Mouse (Mus musculus) forelimb bud, embryonic 11.5 days (tissue): ENCODE results near the gene Esyt2.
A peak's percentile ranks its signal among the peaks of the same experiment; 100 is the strongest.
"Not testable (repeated sequence)": the region's sequence is repeated elsewhere in the genome, so short reads cannot be mapped to it uniquely, and the experiment has no call there.

Experiments
- DNase-seq: peaks from one replicate; pipeline ENCODE4 v3.0.0-alpha.2; 2012; ENCODE audit warnings: low read depth, low spot score

The Esyt2 gene

DNA sequence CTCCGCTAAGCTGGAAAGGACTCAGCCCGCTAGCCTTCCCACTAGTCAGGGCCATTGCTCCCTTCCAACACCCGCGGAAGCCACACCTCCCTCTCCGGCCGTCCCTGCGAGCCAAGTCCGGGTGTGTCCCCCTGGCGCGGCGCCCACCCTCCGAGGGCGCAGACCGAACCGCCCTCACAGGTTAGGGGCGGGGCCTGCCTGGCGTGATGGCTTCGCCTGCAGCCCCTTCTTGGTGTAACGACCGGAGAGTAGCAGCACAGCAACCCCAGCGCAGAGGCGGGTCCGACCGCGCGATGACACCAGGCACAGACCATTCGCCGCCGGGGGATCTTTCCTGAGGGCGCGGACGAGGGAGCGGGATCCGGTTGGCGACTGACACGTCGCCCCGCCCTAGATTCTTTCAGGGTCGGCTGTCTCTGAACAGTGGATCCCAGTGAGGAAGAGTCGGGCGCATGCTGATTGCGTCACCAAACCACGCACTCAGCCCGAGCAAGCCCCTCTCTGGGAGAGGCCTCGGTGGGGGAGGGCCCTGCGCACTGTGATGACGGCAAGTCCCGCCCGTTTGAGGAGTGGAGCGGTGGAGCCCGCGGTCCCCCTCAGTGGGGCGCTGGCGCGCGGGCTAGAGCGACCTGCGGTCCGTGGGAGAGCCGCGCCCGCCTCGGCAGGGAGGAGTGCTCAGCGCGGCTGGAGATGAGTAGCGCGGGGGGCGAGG is at the start of gene Esyt2:
Gene Esyt2 (plus strand): TSS at position 544 of the 712 bp plus-strand sequence.
- peak; percentile 97 for DNase-seq

DNA sequence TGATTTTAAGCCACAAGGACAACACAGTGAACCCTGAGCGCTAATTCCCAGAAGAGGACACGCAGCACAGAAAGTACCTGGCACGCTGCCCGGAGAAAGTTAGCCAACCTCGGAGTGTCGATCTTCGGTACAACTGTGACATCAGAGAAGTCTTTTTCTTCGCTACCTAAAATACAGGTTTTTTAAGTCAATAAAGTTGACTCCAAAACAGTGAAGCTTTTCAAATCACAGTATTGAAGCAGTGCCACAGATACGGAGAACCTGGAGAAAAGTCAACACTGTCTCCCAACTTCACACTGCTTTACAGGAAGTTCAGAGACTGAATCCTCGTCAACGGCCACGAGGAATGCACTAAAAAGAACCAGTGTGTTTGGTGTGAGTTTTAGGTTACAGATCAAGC is 49.4 kb upstream of the Esyt2 start:
- DNase-seq, result no peak

DNA sequence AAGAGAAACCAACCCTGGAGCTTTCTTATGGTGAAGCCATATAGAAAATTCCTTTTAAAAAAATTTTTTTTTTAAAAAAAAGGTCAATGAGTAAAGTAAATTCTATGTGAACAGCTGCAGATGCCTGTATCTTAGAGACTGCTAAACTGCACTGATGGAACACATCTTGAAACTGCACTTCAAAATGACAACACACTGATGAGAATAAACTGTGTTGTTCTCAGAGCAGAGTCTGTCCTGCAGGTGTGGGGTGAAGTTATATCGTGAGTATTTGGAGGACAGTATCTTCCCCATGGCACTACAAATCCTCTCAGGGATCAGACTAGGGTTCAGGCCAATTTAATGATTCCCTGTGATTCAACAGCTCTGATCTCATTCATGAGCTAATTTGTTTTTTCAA is 48.9 kb upstream of the Esyt2 start:
- DNase-seq, result no peak

DNA sequence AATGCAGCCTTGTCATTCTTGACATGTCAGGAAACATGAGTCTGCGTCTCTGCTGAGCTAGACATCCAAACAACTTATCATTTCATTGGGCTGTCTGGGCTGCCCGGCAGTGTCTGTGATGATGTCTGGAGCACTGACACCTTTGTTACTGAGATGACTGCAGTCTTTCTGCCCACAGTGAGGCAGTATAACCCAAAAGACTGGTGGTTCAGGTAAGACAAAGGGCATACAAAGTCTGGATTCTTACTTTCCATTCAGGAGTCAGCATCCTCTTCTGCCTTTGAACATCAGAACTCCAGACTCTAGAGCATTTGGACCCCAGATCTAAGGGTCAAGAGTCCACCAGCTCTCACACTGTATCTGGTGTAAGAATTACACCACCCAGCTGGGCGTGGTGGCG is 45.6 kb upstream of the Esyt2 start:
- no peak for DNase-seq

DNA sequence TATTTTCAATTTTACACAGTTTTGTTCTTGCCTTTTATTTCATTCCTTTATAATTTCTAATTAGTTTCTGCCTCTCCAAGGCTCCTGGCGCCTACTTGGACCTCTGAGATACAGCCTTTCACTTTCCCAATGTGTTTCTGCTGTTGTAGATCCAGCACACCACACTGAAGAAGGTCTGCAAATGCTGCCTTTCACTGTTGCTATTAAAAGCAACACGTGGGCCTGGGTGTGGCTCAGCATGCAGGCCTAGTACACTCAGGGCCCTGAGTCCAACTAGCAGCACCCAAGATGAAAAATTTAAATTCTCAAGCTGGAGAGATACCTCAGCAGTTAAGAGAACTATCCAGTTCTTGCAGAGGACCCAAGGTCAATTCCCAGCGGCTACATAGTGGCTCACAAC is 44.3 kb upstream of the Esyt2 start:
- no peak for DNase-seq

DNA sequence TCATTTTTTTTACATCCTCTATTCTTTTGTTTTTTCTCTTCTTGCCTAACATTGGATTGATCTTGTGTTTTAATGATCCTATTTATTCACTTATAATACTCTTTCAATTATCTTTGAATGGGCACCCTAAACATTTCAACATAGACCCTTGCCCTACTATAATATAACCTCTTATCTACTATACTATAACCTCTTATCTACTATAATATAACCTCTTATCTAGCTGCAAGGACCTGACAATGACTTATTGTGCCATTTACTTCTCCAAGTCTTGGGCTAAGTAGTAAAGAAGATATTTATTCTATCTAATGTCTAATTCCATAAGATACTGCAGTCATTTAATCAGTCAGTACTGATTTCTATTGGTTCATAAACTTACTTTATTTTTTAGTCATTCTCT is 42.6 kb upstream of the Esyt2 start:
- no peak for DNase-seq

DNA sequence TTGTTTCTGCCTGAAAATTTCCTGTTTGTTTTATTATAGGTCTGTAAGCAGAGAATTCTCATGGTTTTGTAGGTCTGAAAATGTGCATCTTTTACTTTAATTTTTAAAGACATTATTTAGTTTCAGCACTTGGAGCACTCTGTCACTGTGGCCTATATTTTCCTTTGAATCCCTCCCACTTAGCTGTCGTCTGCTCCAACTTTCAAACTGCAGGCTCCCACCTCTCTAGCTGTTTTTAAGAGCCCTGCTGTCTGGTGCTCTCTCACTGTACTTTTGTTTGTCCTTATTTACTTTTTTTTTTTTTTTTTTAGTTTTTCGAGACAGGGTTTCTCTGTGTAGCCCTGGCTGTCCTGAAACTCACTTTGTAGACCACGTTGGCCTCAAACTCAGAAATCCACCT is 42.2 kb upstream of the Esyt2 start:
- no peak for DNase-seq

DNA sequence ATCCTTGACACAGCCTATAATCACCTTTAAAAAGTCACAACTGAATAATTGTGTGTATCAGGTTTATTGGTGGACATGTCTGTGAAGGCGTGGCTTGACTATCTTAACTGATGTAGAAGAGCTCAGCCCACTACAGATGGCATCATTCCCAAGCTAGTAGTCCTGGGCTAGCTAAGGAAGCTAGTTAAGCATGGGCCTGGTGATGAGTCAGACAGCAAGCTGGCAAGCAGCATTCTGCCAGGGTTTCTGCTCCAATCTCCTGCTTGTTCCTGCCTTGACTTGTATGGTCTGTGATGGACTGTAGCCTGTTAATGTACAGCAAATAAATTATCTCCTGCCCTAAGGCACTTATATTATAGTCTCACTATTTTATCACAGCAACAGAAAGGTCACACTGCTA is 36.4 kb upstream of the Esyt2 start:
- DNase-seq, result no peak

DNA sequence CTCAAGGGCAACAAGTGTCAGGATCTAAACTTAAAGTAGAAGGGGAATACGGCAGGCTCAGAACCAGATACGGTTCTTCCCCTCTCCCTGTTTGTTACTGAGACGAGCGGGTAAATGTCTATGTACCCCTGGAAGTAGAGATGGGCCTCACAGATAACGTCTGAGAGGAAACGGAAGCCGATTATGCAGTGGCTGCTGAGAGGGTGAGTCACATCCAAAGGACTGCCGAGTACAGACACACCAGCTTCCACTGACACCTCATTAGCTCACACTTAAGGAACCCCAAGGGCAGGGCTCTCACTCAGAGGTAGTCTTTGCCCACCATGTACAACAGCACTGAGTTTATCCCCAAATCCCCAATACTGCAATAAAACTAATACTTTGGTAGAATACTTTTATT is 26.3 kb upstream of the Esyt2 start:
- DNase-seq, result no peak

DNA sequence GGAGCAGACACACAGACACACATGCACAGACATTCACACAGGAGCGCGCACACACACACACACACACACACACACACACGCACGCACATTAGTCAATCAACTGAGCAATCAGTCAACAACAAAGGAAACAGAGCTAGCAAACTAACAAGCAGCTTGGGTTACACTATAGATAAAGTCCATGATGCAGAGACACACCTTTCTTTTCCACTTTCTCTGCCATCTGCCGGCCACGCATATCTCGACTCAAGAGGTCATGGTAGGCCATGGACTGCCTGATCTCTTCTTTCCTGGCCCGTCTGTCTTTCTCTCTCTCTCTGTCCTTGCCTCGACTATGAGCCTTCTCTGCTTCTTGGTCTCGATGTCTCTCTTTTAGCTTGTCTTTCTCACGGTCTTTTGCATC is 25.4 kb upstream of the Esyt2 start:
- DNase-seq, result no peak

DNA sequence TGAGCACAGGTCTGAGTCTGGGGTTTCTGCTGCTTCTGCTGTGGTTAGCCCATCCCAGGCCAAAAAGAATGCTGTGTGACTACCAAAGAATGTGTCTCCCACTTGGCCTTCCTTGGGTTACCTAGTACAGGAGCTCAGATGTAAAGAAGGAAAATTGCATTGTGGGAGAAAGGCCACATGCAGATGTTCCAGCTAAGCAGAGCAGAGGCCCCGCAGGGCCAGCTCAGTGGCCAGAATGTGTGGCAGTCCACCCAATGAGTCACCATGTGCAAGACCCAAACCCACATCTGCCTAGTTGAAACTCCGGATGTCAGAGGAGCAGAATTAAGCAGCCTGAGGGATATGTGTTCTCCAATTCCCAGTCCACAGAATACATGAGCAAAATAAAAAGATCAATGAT is 22.7 kb upstream of the Esyt2 start:
- no peak for DNase-seq

DNA sequence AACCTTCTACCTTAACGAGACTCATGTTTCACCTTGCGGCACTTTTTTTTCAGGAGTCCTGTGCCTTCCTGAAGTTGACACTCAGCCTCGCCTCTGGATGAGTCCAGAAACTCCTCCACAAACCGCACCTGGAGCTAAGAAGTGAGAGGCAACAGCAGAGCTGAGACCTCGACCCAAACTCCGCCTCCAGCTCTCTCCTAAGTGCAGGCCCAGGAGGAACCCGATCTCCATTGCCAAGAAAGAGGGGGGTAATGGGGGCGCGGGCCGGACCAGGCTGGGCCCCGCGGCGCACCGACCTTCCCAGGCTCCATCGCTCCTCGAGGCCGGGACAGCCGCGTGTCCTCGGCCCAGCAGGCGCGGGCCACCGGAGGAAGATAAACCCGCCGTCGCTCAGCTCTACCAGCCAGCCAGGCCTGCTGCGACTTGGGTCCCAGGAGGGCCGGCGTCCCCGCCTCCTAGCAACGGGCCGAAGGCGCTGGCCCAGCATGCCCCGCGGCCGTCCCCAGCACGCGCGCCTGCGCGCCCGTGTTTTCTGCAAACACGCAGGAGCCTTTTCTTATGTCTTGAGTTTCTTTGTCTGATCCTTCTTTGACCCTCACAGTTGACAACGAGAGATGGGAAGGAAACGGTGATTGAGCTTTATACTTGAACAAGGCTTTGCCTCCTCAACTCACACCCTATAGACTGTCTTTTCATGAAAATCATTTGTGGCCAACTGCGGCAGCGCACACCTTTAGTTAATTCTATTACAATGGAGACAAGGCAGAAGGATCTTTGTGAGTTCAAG is 18.2 kb upstream of the Esyt2 start, which contains the start of gene Wdr60:
Gene Wdr60 (minus strand): TSS at position 468 of the 787 bp plus-strand sequence.
- DNase-seq, result peak; percentile 87

DNA sequence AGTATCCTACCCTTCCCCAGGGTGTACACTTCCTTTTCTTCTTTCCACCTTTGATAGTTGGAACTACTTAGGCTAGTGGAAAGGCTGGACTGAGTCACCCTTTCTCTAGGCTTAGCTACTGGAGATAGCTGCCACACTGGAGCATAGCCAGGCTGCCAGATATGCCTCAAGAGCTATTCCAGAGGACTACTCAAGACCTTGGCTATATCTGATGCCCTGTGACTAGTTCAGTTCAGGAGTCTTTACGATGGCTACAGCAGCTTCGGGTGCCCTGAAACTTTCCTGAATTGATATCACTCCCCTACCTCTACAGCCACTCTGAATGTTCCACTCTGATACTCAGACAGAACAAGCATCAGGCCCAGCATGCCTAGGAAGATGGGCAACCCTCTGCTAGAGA is 16.2 kb upstream of the Esyt2 start:
- no peak for DNase-seq

DNA sequence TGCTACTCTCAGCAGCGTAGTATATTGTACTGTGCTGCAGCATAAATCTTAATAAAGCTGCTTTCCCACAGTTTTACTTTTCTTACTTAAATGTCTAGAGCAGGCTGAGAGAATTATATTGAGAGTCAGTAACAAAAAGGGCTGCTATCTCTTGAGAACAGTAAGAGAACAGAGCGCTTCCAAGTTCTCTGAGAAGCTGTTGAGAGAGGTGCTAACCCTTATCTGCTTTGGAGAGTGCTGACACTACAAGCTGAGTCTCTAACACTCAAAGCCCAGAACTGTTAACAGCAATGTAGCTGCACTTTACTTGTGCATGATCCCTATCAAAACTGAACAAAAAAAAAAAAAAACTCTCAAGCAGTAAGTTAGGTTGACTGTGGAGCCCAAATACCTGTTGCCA is 15.7 kb upstream of the Esyt2 start:
- no peak for DNase-seq

DNA sequence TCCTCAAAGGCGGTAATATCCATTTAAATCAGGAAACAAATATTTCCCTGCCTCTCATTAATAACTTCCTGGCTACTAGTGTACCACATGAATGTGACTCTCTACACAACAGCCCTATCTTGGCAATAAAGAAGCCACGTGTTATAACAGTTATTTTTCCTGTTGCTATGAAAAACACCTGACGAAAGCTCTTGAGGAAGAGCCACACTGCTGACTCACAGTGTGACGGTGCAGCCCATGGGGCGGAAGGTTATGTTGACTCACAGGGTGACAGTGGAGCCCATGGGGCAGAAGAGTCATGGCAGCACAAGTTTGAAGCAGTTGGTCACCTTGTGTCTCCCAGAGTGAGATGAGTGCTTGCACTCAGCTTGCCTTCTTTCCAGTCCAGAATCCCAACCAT is 11.5 kb upstream of the Esyt2 start:
- no peak for DNase-seq

DNA sequence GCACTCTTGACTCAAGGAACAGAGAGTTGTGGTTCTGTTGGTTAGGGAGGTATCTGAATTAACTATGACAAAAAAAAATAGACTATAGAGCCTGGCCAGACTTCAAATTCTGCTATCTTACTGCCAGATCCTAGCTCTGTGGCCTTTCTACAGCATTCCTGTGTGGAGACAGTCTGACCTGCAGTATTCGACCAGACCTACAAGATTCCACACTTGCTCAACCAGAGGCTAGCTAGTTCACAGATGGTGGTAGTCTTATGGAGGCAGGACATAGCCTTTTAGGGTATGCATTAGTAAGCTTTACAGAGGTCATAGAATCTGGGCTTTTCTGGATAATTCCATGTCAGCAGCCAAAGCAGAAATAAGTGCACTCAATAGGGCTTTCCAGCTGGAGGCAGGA is 10.5 kb upstream of the Esyt2 start:
- DNase-seq, result no peak

DNA sequence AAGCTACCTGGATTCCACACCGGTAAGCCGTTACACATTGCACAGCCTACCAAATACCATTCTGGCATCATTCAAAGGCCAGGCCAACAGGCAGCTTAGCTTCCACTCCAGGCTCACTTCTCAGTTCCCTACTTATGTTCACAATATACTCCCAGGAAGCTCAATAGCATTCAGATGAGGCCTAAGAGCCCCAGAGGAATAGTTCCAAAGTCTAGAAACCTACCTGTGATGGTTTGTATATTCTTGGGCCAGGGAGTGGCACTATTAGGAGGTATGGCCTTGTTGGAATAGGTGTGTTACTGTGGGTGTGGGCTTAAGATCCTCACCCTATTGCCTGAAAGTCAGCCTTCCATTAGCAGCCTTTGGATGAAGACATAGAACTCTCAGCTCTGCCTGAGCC is 9.9 kb upstream of the Esyt2 start:
- no peak for DNase-seq

DNA sequence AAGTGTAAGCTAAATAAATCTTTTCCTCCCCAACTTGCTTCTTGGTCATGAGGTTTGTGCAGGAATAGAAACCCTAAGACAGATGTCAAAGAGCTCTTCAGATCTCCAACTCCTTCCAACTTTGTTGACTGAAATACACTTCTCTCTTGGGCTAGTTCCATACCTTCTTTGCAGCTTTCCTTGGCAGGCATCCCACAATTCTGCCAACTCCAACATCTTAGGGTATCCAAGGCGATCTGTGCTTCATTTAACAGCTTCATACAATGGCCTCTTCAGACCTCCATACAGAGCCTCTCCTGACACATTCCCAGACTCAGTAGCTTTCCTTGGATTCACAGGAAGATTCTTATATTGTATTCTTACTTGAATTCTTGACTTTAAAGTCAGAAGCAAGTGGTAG is 7.3 kb upstream of the Esyt2 start:
- DNase-seq, result no peak

DNA sequence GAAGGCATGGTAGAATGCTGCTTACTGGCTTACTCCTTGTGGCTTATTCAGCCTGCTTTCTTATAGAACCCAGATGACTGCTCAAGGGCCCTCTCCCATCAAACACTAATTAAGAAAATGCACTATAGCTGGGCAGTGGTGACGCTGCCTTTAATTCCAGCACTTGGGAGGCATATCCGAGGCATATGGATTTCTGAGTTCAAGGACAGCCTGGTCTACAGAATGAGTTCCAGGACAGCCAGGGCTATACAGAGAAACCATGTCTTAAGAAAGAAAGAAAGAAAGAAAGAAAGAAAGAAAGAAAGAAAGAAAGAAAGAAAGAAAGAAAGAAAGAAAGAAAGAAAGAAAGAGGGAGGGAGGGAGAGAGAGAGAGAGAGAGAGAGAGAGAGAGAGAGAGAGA is 5.9 kb upstream of the Esyt2 start, which contains the start of gene Gm11027:
Gene Gm11027 (plus strand): TSS at position 301 of the 400 bp plus-strand sequence.
- DNase-seq, result not testable (repeated sequence)

DNA sequence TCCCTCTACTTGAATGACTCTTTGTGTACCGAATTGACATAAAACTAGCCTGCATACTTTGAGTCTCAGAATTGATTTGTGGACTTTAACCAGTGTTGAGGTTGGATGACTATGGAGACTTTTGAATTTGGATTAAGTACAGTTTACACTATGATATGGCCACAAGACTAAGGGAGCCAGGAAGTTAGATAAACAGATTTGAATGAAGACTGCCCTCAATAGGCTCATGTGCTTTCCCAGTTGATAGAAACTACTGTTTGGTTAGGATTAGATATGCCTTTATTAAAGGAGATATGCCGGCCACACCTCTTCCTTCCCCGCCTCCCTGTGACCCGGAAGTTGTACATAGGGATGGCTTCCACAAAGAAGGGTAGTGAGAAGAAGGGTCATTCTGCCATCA is 5.4 kb upstream of the Esyt2 start:
- DNase-seq, result no peak

DNA sequence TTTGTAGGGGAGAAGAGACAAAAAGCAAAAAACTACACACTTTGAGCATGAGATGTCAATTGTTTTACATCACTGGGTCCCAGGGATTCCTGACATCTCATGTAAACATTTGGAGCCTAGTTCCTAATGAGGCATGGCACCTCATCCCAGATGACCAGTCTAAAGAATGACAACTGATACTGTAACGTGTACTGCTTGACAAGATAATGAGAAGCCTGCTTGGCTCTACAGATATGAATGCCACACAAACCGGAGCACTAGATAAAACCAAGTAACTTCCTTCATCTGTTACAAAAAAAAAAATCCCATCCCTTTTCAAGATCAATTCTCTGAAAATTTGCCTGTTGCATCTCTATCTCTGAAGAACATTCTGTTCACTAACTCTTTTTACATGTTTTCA is 4.0 kb upstream of the Esyt2 start:
- DNase-seq, result no peak

DNA sequence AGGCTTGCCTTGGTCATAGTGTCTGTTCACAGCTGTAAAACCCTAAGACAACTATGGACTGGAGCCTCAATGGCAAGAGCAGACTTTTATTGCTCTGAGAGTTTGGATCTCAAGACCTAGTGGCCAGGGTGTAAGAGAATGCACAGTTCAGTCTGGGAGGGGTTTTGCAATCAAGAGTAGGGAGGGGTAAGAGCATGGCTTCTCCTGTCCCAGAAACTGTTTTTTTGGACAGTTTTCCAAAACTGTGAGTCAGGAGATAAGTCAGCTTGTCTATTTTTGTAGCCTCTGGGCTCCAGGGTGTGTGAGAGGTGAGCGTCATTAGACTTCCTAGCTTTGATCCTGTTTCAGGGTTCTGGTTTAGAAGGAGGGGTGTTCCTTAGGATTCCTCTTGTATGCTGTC is 2.5 kb upstream of the Esyt2 start:
- no peak for DNase-seq

DNA sequence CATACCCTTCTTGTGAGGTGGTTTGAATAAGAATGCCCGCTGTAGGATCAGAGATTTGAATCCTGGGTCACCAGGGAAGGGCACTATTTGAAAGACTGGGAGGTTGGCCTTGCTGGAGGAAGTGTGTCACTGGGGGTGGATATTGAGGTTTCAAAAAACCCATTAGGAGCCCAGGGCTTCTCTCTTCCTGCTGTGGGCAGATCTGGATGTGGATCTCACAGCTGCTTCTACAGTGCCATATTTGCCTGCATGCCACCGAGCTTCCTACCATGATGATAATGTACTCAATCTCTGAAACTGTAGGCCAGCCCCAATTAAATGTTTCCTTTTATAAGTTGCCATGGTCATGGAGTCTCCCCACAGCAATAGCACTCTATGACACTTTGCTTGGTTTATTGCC is 1.8 kb upstream of the Esyt2 start:
- DNase-seq, result no peak
